Mouse (Mus musculus) hindbrain, embryonic 12.5 days (tissue): ENCODE measurements at regions not wholly inside any gene's neighbourhood (a gene's known extent, or its start where the extent isn't known, plus 50 kb on each side); places are given as distances from the start of the nearest gene placed in this dataset.

ENCODE experiments used
- ATAC-seq: fragments of 200-750 bp; cut with Nextera tagmentation; 2 replicates; pipeline ENCODE4 v1.8.0; 2017; ENCODE audit warnings: moderate TSS enrichment; ENCODE audit not compliant: low FRiP score
- H3K27ac ChIP-seq: fragments of 300-500 bp; sonication (generic); 2 replicates; pipeline ENCODE4 v1.5.1; 2016; ENCODE audit warnings: mild to moderate bottlenecking
- H3K27me3 ChIP-seq: fragments of 300-500 bp; sonication (generic); 2 replicates; pipeline ENCODE4 v1.6.1; 2016; ENCODE audit warnings: mild to moderate bottlenecking
- H3K36me3 ChIP-seq: fragments of 300-500 bp; sonication (generic); 2 replicates; pipeline ENCODE4 v1.6.1; 2016; ENCODE audit warnings: mild to moderate bottlenecking
- H3K4me1 ChIP-seq: fragments of 300-500 bp; sonication (generic); 2 replicates; pipeline ENCODE4 v1.6.1; 2016
- H3K4me2 ChIP-seq: fragments of 300-500 bp; sonication (generic); replicated peaks from 2 replicates; pipeline ENCODE4 v1.6.1; 2016; ENCODE audit warnings: mild to moderate bottlenecking
- H3K4me3 ChIP-seq: fragments of 300-500 bp; sonication (generic); 2 replicates; pipeline ENCODE4 v1.5.1; 2016; ENCODE audit warnings: mild to moderate bottlenecking
- H3K9ac ChIP-seq: fragments of 300-500 bp; sonication (generic); 2 replicates; pipeline ENCODE4 v1.6.1; 2016; ENCODE audit warnings: mild to moderate bottlenecking, moderate library complexity
- H3K9me3 ChIP-seq: fragments of 300-500 bp; sonication (generic); replicated peaks from 2 replicates; pipeline ENCODE4 v1.6.1; 2016; ENCODE audit warnings: mild to moderate bottlenecking
- WGBS: fragments of 180-500 bp; shearing (Covaris S2); methylation state at CpG from one replicate; pipeline ENCODE4 v1.1.7; 2016; 5-methylcytosine and 5-hydroxymethylcytosine counted together

DNA sequence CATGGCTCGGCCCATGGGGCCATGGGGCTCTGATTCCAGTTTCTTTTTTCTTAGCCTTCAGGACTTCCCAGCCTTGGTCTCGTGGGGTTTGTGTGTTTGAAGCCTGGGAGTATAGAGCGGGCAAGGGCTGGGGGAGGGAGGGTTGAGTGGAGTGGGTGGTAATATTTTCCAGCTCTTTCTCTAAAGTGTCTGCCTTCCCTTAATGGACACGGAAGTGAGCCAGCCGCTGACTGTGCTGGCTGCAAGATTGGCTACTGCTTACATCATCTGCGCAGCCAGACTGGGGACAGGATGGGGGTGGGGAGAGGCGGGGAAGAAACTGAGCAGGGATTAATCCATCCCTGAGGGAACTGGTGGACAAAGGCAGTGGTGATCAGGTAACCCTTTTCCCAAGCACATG lies 52.3 kb downstream of the Tnp1 start:
- 43% methylated on average over 7 of the region's 7 CpGs for WGBS
- no peak overlapping the region; the same call in 1 of the 2 replicates for H3K4me2 ChIP-seq
- H3K27me3 ChIP-seq, result no peaks in the 10 kb centered on the region
- H3K36me3 ChIP-seq, result no peaks in the 10 kb centered on the region
- H3K4me1 ChIP-seq, result peaks cover 4% of the 10 kb centered on the region
- peak; percentile 52; the same call in 1 of the 2 replicates for ATAC-seq
- H3K4me3 ChIP-seq, result no peak overlapping the region
- H3K27ac ChIP-seq, result peak overlapping the region; percentile 57
- no peak overlapping the region for H3K9ac ChIP-seq
- H3K9me3 ChIP-seq, result no peaks in the 10 kb centered on the region

DNA sequence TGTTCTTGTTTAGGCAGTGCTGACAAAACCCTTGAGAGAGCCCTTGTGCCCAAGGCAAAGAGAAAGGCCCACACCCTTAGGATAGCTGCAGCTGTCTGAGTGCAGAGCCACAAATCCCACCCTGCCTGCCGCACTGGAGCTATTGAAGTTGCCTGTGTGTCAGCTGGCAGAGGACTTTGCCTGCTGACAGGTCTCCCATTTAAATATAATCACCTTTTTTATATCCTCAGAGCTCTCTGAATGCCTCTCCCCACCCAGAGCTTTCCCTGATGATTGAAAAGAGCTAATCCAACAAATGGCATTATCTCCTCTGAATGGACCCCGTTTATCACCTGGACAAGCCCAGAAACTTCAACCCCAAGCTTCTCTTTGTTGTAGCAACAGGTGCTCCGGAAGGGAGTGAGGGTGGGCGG lies 55.5 kb downstream of the Tnp1 start:
- Histone ChIP-seq H3K4me3 (no peak overlapping the region), H3K27ac (no peak overlapping the region), H3K27me3 (no peaks in the 10 kb centered on the region), H3K4me2 (no peak overlapping the region), H3K9ac (no peak overlapping the region), H3K4me1 (peaks cover 4% of the 10 kb centered on the region), H3K36me3 (no peaks in the 10 kb centered on the region), H3K9me3 (no peaks in the 10 kb centered on the region)
- ATAC-seq, result no peak
- 25% methylated on average over 4 of the region's 4 CpGs for WGBS

DNA sequence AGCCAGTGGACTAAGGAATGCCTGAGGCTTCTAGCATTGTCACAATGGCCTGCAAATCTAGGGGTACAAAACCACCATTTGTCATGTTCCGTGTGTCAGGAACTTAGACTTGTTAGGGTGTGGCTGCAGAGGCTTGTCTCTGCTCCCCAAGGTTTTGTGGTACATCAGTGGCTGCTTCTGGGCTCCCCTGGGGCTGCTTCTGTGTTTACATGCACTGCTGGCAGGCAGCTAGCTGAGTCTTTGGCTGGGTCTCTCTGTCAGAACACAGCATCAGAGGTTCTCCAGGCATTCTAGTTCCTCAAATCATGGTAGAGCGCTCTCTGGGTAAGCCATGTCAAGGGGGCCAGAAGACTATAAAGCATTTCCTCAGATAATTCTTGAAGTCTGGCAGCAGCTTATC lies 60.3 kb downstream of the Tnp1 start:
- H3K4me2 ChIP-seq, result no peak overlapping the region
- H3K27me3 ChIP-seq, result no peaks in the 10 kb centered on the region
- H3K36me3 ChIP-seq, result no peaks in the 10 kb centered on the region
- no peak overlapping the region for H3K27ac ChIP-seq
- 91% methylated on average over 2 of the region's 2 CpGs for WGBS
- no peak overlapping the region for H3K4me3 ChIP-seq
- no peaks in the 10 kb centered on the region for H3K9me3 ChIP-seq
- no peaks in the 10 kb centered on the region for H3K4me1 ChIP-seq
- H3K9ac ChIP-seq, result no peak overlapping the region
- no peak for ATAC-seq

DNA sequence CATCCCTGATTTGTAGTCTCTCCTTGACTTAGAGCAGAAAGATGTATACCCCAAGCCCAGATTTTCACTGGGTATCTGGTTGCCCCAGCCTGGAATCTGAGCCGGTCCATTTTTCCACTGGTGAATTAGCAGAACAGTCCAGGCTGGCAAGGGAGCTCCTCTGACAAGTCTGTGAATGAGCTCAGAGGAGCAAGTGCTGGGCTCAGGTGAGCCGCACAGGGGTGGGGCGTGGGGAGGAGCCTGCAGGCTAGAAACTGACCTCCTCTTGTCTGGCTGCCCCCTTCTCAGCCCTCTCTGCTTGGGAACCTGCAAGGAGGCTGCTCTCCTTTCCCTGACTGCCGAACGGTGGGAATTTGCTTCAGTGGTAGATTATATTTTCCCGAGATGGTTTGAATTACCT lies 62.8 kb downstream of the Tnp1 start:
- WGBS, result 37% methylated on average over 6 of the region's 6 CpGs
- no peak for ATAC-seq
- H3K9me3 ChIP-seq, result no peaks in the 10 kb centered on the region
- no peak overlapping the region for H3K27ac ChIP-seq
- H3K9ac ChIP-seq, result no peak overlapping the region
- 0 out of 2 replicates have a peak, but pooled peaks cover 3% of the 10 kb centered on the region for H3K27me3 ChIP-seq
- no peaks in the 10 kb centered on the region for H3K4me1 ChIP-seq
- H3K4me3 ChIP-seq, result no peak overlapping the region
- no peak overlapping the region for H3K4me2 ChIP-seq
- no peaks in the 10 kb centered on the region for H3K36me3 ChIP-seq

DNA sequence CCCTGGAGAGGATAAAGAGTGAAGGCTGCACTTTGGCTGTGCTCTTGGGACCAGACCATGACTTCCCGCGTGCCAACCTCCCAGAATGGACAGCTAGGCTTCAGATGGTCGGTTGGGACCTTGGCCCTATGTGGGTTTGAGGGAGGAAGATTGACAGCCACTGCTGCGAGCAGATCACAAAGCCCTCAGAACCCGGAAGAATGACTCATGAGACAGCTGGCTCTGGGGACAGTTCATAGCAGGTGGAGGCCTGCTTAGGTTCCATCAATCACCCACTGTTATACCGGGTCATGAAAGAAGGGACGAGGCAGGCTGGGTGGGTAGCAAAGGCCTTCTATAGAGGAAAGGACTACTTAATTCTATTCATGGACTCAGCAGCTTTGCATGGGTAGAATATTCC lies 63.9 kb downstream of the Tnp1 start:
- no peaks in the 10 kb centered on the region for H3K36me3 ChIP-seq
- 57% methylated on average over 7 of the region's 7 CpGs for WGBS
- no peak overlapping the region for H3K4me2 ChIP-seq
- no peak overlapping the region for H3K4me3 ChIP-seq
- no peaks in the 10 kb centered on the region for H3K9me3 ChIP-seq
- no peak overlapping the region for H3K27ac ChIP-seq
- no peaks in the 10 kb centered on the region for H3K4me1 ChIP-seq
- ATAC-seq, result no peak
- H3K27me3 ChIP-seq, result 0 out of 2 replicates have a peak, but pooled peaks cover 3% of the 10 kb centered on the region
- no peak overlapping the region for H3K9ac ChIP-seq

DNA sequence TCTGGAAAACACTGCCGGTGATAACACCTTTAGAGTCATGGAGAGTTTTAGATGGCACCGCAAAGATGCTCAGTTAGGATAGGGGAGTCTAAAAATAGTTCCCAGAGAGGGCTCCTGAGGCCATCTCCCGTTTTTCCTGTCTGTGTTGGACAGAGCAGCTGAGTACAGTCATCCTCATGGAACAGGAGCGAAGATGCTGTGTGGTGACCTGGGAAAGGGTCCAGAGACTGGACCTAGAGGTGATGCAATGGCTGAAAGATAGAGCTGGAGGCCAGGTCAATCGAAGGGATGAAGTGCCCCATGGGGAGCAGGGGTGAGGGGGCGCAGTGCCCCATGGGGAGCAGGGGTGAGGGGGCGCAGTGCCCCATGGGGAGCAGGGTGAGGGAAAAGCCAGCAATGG lies 64.3 kb downstream of the Tnp1 start:
- no peak for ATAC-seq

DNA sequence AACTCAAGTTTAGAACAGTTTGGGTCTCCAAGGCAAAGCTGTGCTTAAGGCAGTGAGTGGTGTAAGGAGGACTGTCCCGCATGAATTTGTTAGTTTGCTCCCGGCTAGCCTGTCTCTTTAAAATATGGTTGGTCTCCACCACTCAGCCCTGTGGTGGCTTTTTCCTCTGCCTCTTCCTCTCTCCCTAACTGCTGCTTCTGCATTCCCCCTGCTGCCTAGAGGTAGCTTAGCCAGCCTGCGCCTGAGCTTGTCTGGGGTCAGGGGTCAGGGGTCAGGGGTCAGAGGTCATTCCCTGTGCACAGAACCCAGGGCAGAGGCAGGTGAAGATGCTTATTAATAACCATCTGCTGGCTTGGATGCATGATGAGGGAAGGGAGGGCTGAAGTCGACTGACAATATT lies 69.5 kb downstream of the Tnp1 start:
- Histone ChIP-seq H3K27me3 (0 out of 2 replicates have a peak, but pooled peaks cover 3% of the 10 kb centered on the region), H3K4me3 (no peak overlapping the region), H3K27ac (no peak overlapping the region), H3K4me2 (no peak overlapping the region), H3K9me3 (no peaks in the 10 kb centered on the region), H3K36me3 (no peaks in the 10 kb centered on the region), H3K9ac (no peak overlapping the region), H3K4me1 (peaks cover 14% of the 10 kb centered on the region)
- ATAC-seq, result no peak
- 24% methylated on average over 4 of the region's 4 CpGs for WGBS

More for the DNA sequence above, 64.3 kb downstream of the Tnp1 start:
- Histone ChIP-seq H3K9ac (no peak overlapping the region), H3K27ac (no peak overlapping the region), H3K27me3 (0 out of 2 replicates have a peak, but pooled peaks cover 3% of the 10 kb centered on the region), H3K4me1 (0 out of 2 replicates have a peak, but pooled peaks cover under 1% of the 10 kb centered on the region), H3K4me3 (no peak overlapping the region), H3K4me2 (no peak overlapping the region), H3K36me3 (no peaks in the 10 kb centered on the region), H3K9me3 (no peaks in the 10 kb centered on the region)
- WGBS, result 87% methylated on average over 7 of the region's 7 CpGs

DNA sequence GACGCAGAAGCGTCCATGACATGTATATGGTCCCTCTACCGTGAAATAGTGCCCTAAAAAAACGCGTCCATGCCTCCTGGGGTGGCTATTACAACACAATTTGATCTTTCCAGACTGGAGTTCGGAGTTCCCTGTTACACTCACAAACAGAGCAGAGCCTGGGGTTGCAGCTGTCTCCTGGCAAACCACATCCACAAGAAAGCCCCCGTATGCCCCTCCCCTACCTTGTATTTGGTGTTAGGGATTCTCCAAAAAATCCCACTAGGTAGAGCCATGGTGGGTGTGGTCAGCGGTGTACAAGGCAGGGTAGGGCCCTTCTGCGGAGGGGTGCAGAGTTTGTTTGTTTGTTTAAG lies 70.0 kb downstream of the Tnp1 start:
- no peak overlapping the region for H3K27ac ChIP-seq
- H3K27me3 ChIP-seq, result 0 out of 2 replicates have a peak, but pooled peaks cover 3% of the 10 kb centered on the region
- WGBS, result 11% methylated on average over 9 of the region's 9 CpGs
- no peak overlapping the region for H3K9ac ChIP-seq
- no peak; the same call in 1 of the 2 replicates for ATAC-seq
- H3K36me3 ChIP-seq, result no peaks in the 10 kb centered on the region
- no peak overlapping the region for H3K4me3 ChIP-seq
- H3K4me1 ChIP-seq, result peaks cover 14% of the 10 kb centered on the region
- peak overlapping the region; percentile 46 for H3K4me2 ChIP-seq
- H3K9me3 ChIP-seq, result no peaks in the 10 kb centered on the region

DNA sequence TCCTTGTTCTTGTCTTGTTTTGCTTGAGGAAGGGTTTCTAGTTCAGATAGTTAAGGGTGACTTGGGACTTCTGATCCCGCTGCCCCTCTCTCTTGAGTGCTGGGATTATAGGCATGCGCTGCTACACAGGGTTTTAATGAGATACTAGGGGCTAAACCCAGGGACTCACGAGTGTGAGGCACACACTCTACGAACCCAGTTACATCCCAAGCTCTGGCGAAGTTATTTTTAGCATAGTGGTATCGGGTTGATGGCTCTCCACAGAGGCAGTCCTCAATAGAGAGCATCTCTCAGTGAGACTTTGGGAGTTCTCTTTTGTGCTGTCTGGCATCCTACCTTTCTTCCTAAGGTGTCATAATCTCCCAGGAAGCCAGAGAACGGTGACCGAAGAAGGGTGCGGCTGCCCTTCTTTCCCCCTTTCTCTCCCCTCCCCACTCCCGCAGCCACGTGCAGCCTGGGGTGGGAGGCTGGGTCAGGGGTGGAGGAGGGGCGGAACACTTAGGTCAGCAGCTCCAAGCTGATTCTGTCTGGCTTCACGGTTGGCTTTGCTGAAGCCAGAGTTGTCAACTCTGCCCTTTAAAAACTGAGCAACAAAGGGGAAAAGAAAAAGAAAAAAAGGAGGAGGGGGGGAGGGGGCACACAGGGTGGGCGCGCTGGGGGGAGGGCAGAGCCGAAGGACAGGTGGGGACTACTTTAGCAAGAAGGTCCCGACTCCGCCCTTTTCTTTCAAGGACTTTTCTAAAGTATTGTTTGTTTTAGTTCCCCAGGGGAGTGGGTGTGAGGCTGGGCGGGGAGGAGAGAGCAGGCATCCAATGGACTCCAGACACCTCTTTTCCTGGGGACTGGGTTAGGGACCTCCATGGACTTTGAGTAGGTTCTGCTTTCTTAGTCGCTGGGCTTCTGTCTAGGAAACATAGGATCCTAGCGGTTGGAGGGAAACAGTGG lies 70.4 kb upstream of the Igfbp5 start:
- peaks cover 14% of the 10 kb centered on the region for H3K4me1 ChIP-seq
- H3K9ac ChIP-seq, result no peak overlapping the region
- 0 out of 2 replicates have a peak, but pooled peaks cover 3% of the 10 kb centered on the region for H3K27me3 ChIP-seq
- no peak overlapping the region for H3K27ac ChIP-seq
- no peak for ATAC-seq
- no peaks in the 10 kb centered on the region for H3K36me3 ChIP-seq
- peak overlapping the region; percentile 46 for H3K4me2 ChIP-seq
- no peaks in the 10 kb centered on the region for H3K9me3 ChIP-seq
- H3K4me3 ChIP-seq, result peak overlapping the region; percentile 8; the same call in 1 of the 2 replicates
- WGBS, result 7% methylated on average over 21 of the region's 21 CpGs

DNA sequence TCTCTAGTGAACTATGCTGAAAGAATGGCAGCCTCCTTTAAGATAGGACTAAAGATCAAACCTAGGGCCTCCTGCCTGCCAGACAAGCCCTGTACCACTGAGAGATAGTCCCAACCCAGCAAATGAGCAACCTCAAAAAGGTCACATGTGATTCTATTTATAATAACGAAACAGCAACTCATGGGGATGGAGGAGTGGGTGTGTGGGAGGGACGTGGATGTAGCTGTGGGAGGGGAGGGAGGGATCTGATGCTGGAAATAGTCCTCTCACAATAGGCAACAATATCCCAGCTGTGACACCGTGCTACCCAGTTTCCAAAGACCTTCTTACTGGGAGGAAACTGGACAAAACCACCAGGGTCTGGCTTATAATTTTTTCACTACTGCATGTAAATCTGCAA lies 69.5 kb upstream of the Igfbp5 start:
- 0 out of 2 replicates have a peak, but pooled peaks cover 3% of the 10 kb centered on the region for H3K27me3 ChIP-seq
- H3K4me2 ChIP-seq, result no peak overlapping the region
- no peak overlapping the region for H3K4me3 ChIP-seq
- H3K27ac ChIP-seq, result no peak overlapping the region
- H3K9ac ChIP-seq, result no peak overlapping the region
- no peak for ATAC-seq
- WGBS, result 40% methylated on average over 3 of the region's 3 CpGs
- H3K36me3 ChIP-seq, result no peaks in the 10 kb centered on the region
- no peaks in the 10 kb centered on the region for H3K9me3 ChIP-seq
- peaks cover 14% of the 10 kb centered on the region for H3K4me1 ChIP-seq

DNA sequence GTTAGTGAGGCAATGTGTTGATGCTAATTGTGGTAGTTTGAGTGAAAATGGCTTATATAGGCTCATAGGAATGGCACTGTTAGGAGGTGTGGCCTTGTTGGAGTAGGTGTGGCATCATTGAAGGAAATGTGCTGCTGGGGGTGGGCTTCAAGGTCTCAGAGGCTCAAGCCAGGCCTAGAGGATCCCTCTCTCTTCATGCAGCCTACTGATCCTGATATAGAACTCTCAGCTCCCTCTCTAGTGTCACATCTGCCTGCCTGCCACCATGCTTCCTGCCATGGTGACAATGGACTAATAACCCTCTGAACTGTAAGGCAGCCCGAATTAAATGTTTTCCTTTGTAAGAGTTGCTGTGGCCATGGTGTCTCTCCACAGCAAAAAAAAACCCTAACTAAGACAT lies 68.4 kb upstream of the Igfbp5 start:
- Histone ChIP-seq H3K9ac (no peak overlapping the region), H3K4me3 (no peak overlapping the region), H3K4me2 (no peak overlapping the region), H3K4me1 (peaks cover 14% of the 10 kb centered on the region), H3K27ac (no peak overlapping the region), H3K9me3 (no peaks in the 10 kb centered on the region), H3K27me3 (0 out of 2 replicates have a peak, but pooled peaks cover under 1% of the 10 kb centered on the region), H3K36me3 (no peaks in the 10 kb centered on the region)
- no peak for ATAC-seq
- WGBS, result 80% methylated on average over 1 of the region's 1 CpGs

DNA sequence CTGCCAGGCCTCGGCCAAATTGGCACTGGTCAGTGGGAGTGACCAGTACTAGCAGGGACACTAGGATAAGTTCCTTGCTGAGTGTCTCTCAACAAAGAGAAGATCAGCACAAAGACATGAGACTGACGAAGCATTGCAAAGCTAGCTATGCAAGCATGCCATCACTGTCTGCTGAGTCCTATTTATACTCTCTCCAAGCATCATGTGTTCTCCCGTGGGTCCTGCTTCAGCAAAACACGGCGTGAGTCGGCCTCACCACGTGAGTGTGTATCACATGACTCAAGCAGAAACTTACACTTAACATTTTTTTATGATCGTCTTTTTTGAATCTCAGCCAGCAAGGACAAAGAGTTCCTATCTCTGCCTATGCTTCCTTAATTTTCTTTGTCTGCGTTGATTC lies 67.7 kb upstream of the Igfbp5 start:
- no peak for ATAC-seq
- no peaks in the 10 kb centered on the region for H3K27me3 ChIP-seq

DNA sequence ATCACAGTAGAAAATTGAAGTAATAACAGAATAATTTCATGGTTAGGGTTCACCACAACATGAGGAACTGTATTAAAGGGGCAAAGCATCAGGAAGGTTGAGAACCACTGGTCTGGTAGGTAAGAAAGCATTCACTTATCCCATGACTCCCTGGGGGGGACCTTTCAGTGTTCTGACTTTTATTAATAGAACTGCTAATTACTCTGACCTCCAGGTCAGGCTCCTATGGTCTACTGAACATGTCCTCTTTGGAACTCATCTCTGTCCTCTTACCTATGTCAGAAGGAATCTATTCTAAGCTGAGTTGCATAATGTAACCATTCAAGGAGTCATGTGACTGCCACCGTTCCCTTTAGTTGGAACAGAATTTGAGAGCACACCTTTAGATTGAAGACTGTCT lies 65.3 kb upstream of the Igfbp5 start:
- Histone ChIP-seq H3K4me1 (no peaks in the 10 kb centered on the region; the same call in 1 of the 2 replicates), H3K27ac (no peak overlapping the region), H3K4me2 (no peak overlapping the region), H3K27me3 (no peaks in the 10 kb centered on the region), H3K9ac (no peak overlapping the region), H3K4me3 (no peak overlapping the region), H3K9me3 (no peaks in the 10 kb centered on the region), H3K36me3 (no peaks in the 10 kb centered on the region)
- WGBS, result 68% methylated on average over 1 of the region's 1 CpGs
- no peak for ATAC-seq

More for the DNA sequence above, 67.7 kb upstream of the Igfbp5 start:
- no peak overlapping the region for H3K4me3 ChIP-seq
- peaks cover 14% of the 10 kb centered on the region for H3K4me1 ChIP-seq
- no peaks in the 10 kb centered on the region for H3K36me3 ChIP-seq
- no peak overlapping the region for H3K9ac ChIP-seq
- no peak overlapping the region for H3K4me2 ChIP-seq
- no peak overlapping the region for H3K27ac ChIP-seq
- no peaks in the 10 kb centered on the region for H3K9me3 ChIP-seq
- 81% methylated on average over 9 of the region's 9 CpGs for WGBS
